Mouse (Mus musculus) liver, embryonic 14.5 days (tissue): Measurements from ENCODE around the gene Srgap2. TPM values are rescaled to one million over a fixed set of nuclear protein-coding genes. Genes with fewer than 3 reads are reported as not detected.

ENCODE experiments used
- ATAC-seq: fragments of 200-750 bp; cut with Nextera tagmentation; 2 replicates; pipeline ENCODE4 v1.8.0; 2017; ENCODE audit warnings: moderate number of reproducible peaks, mild to moderate bottlenecking, moderate library complexity; ENCODE audit not compliant: insufficient read depth
- DNase-seq, 3 experiments: peaks; one replicate each; pipeline ENCODE4 v3.0.0-alpha.2; 2012 to 2013; ENCODE audit warnings: low read depth in 3 of 3, low spot score in 3 of 3
- H3K27ac ChIP-seq: fragments of 300-500 bp; sonication (generic); 2 replicates; pipeline ENCODE4 v1.5.1; 2014; ENCODE audit warnings: moderate library complexity, mild to moderate bottlenecking, control low read depth, inconsistent platforms
- H3K27me3 ChIP-seq: fragments of 300-500 bp; sonication (generic); 2 replicates; pipeline ENCODE4 v1.6.1; 2014; ENCODE audit warnings: mild to moderate bottlenecking, low read length, moderate library complexity; ENCODE audit not compliant: control insufficient read depth, insufficient read depth
- H3K36me3 ChIP-seq: fragments of 300-500 bp; sonication (generic); replicated peaks from 2 replicates; pipeline ENCODE4 v1.6.1; 2014; ENCODE audit warnings: low read depth; ENCODE audit not compliant: control insufficient read depth, insufficient read depth
- H3K4me1 ChIP-seq, 2 experiments: fragments of 200-500 bp in 1 of 2; fragments of 300-500 bp in 1 of 2; sonication (generic) in 1 of 2; replicated peaks; 2 replicates each; pipeline ENCODE4 v1.6.1; 2012 to 2014; ENCODE audit warnings: antibody characterized with exemption in 1 of 2, inconsistent platforms in 1 of 2, low read length in 1 of 2; ENCODE audit not compliant: control insufficient read depth in 2 of 2, insufficient read depth in 2 of 2
- H3K4me2 ChIP-seq: fragments of 300-500 bp; sonication (generic); 2 replicates; pipeline ENCODE4 v1.6.1; 2014; ENCODE audit warnings: low read depth, mild to moderate bottlenecking, control low read depth, moderate library complexity
- H3K4me3 ChIP-seq, 2 experiments: fragments of 200-500 bp in 1 of 2; fragments of 300-500 bp in 1 of 2; sonication (generic) in 1 of 2; 2 replicates each; pipeline ENCODE4 v1.5.1; 2012 to 2014; ENCODE audit warnings: low read depth in 2 of 2, low read length in 2 of 2, mild to moderate bottlenecking in 2 of 2, control low read depth in 1 of 2, inconsistent platforms in 1 of 2, moderate library complexity in 1 of 2; ENCODE audit not compliant: insufficient read depth in 1 of 2
- H3K9ac ChIP-seq: fragments of 300-500 bp; sonication (generic); replicated peaks from 2 replicates; pipeline ENCODE4 v1.6.1; 2014; ENCODE audit warnings: mild to moderate bottlenecking, control low read depth, moderate library complexity
- H3K9me3 ChIP-seq: fragments of 300-500 bp; sonication (generic); 2 replicates; pipeline ENCODE4 v1.6.1; 2016; ENCODE audit warnings: low read length, mixed read lengths; ENCODE audit not compliant: control insufficient read depth
- CTCF ChIP-seq: IDR thresholded peaks from 2 replicates; pipeline ENCODE4 v1.5.1; 2016; ENCODE audit warnings: antibody characterized with exemption, low read depth, control low read depth
- EP300 ChIP-seq: IDR thresholded peaks from 2 replicates; pipeline ENCODE4 v1.6.1; 2016; ENCODE audit warnings: antibody characterized with exemption, low read depth
- WGBS: fragments of 180-500 bp; shearing (Covaris S2); extraction: QIAGEN DNeasy Blood & Tissue Kit; methylation state at CpG from one replicate; pipeline ENCODE4 v1.1.7; 2014; ENCODE audit not compliant: insufficient replicate concordance; 5-methylcytosine and 5-hydroxymethylcytosine counted together
- polyA plus RNA-seq, 2 experiments: library from polyadenylated mRNA; depleted of rRNA in 1 of 2; stranded (reverse) in 1 of 2; unstranded in 1 of 2; fragments of >200 nt; fragmentation: Nextera tagmentation in 1 of 2; extraction: Ambion mirVana in 1 of 2; gene quantifications; 2 replicates each; pipeline versions ENCODE4 v1.2.1 to v1.2.3; 2012 to 2014

The Srgap2 gene
- polyA plus RNA-seq, 2 experiments, result 3.9 to 4.9 TPM

- no peak overlapping the region for H3K9ac ChIP-seq
- H3K4me3 ChIP-seq, result no peak overlapping the region
- 62% methylated on average over 1 of the region's 1 CpGs for WGBS
- H3K4me2 ChIP-seq, result no peak overlapping the region
- no peak overlapping the region for H3K27ac ChIP-seq
- H3K27me3 ChIP-seq, result no peaks in the 10 kb centered on the region
- TF ChIP-seq CTCF (no peak), EP300 (no peak)
- H3K36me3 ChIP-seq, result no peaks in the 10 kb centered on the region
- H3K9me3 ChIP-seq, result no peaks in the 10 kb centered on the region
- DNase-seq (no peak), ATAC-seq (no peak)
- H3K4me1 ChIP-seq, result no peaks in the 10 kb centered on the region
These were observed 64.5 kb downstream of the Srgap2 start for GRCm38 (mm10) chr1:131462541-131463067.

GRCm38 (mm10) chr1:131460914-131461530, 66.1 kb downstream of the Srgap2 start:
- H3K4me3 ChIP-seq, result no peak overlapping the region
- no peak overlapping the region for H3K27ac ChIP-seq
- TF ChIP-seq EP300 (no peak), CTCF (no peak)
- no peaks in the 10 kb centered on the region for H3K36me3 ChIP-seq
- no peaks in the 10 kb centered on the region for H3K9me3 ChIP-seq
- no peak overlapping the region for H3K4me2 ChIP-seq
- DNase-seq (no peak), ATAC-seq (no peak)
- no peaks in the 10 kb centered on the region for H3K4me1 ChIP-seq
- H3K9ac ChIP-seq, result no peak overlapping the region
- WGBS, result 79% methylated on average over 1 of the region's 1 CpGs
- no peaks in the 10 kb centered on the region for H3K27me3 ChIP-seq

DNA sequence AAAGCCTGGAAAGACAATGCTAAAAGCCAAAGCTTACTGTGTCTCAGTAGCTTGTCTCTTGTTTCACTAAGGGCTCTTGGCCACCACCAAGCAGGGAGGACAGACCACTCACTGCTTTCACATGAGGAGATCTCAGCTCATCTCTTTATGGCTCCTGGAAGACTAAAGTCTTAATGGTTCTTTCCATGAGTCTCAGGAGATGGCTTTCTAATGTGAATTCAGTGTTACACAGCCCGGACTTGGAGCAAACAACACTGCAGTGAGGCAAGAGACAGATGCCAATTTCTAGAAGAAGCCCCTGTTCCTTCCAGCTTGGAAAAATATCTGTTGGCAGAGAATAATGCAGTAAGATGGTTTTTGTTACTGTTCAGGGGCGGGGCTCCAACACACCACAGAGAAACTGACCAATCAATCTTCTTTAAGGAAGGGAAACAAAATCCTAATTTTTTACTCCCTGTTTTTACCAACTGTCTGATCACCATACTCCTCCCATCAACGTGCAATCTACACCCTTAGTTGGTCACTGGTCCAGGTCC, 71.7 kb downstream of the Srgap2 start:
- Histone ChIP-seq H3K9me3 (no peaks in the 10 kb centered on the region), H3K4me3 (no peak overlapping the region), H3K4me2 (no peak overlapping the region), H3K27me3 (no peaks in the 10 kb centered on the region), H3K27ac (no peak overlapping the region), H3K36me3 (no peaks in the 10 kb centered on the region), H3K9ac (no peak overlapping the region), H3K4me1 (peaks cover 4 to 9% of the 10 kb centered on the region in 2 experiments; a peak in 2 of 4 replicates)
- no peak for TF ChIP-seq CTCF
- TF ChIP-seq EP300, result no peak
- no peak for DNase-seq
- ATAC-seq, result no peak
- WGBS, result 73% methylated on average over 3 of the region's 3 CpGs

GRCm38 (mm10) chr1:131454386-131454785, 72.8 kb downstream of the Srgap2 start:
- no peak for DNase-seq
- no peak overlapping the region for H3K9ac ChIP-seq
- no peaks in the 10 kb centered on the region for H3K9me3 ChIP-seq
- no peak overlapping the region for H3K27ac ChIP-seq
- peaks cover 4 to 9% of the 10 kb centered on the region in 2 experiments; a peak in 2 of 4 replicates for H3K4me1 ChIP-seq
- 50% methylated on average over 2 of the region's 2 CpGs for WGBS
- H3K4me3 ChIP-seq, result no peak overlapping the region
- ATAC-seq, result peak; percentile 66
- H3K36me3 ChIP-seq, result no peaks in the 10 kb centered on the region
- no peak overlapping the region for H3K4me2 ChIP-seq
- no peaks in the 10 kb centered on the region for H3K27me3 ChIP-seq
- no peak for TF ChIP-seq EP300
- no peak for TF ChIP-seq CTCF

DNA sequence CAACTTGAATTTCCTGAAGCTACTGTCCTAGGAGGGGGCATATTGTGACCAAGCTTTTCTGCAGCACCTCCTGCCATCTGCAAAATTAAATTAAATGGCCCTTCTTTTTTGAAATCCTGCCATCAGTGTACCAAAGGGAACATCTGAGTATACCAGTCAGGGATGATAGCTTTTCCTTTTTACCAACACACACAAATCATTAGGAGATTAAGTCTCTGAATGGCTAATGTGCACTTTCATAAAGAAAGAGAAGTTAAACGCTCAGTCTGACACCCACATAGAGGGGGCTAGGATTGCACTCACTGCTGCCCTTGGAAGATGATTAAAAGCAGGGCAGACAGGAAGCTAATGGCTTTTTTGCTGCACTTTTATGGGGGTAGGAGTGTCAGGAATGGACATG, 73.8 kb downstream of the Srgap2 start:
- H3K4me2 ChIP-seq, result no peak overlapping the region
- no peaks in the 10 kb centered on the region for H3K27me3 ChIP-seq
- no peak overlapping the region for H3K9ac ChIP-seq
- ATAC-seq (no peak), DNase-seq (no peak)
- H3K4me1 ChIP-seq, result peaks cover 14 to 15% of the 10 kb centered on the region in 2 experiments
- H3K27ac ChIP-seq, result no peak overlapping the region
- 57% methylated on average over 1 of the region's 1 CpGs for WGBS
- TF ChIP-seq CTCF (no peak), EP300 (no peak)
- H3K9me3 ChIP-seq, result no peaks in the 10 kb centered on the region
- no peaks in the 10 kb centered on the region for H3K36me3 ChIP-seq
- H3K4me3 ChIP-seq, result no peak overlapping the region
